Comparison of ENCODE assay signal across 8 mouse cellular contexts in genomic region chr13:43304700-43305099, GRCm38 (mm10). TPM values are rescaled to one million over a fixed set of nuclear protein-coding genes. Genes with fewer than 3 reads are reported as not detected.
DNase-seq lines count a peak whose midpoint lies in the region; ATAC-seq and TF ChIP-seq lines count a peak whose summit lies in the region.

No protein-coding gene starts in this region.

- no peak for TF ChIP-seq POLR2A in olfactory bulb, adult 2 months (IDR thresholded peaks at IDR 0.05; ENCODE audit: insufficient read depth, low read depth, low read length)

- 0 out of 2 replicates have a peak overlapping the region, but pooled peaks have one; percentile 3 for H3K27ac ChIP-seq in neural tube, embryonic 11.5 days (ENCODE audit: low read depth, low read length)
- H3K27ac ChIP-seq in intestine, postnatal 0 days (ENCODE audit: low read depth, low read length) = no peak overlapping the region
- no peak overlapping the region; the same call in 1 of the 2 replicates for H3K27ac ChIP-seq in liver, postnatal 0 days (ENCODE audit: low read depth)
- peak overlapping the region; percentile 54 for H3K27ac ChIP-seq in olfactory bulb, adult 2 months (ENCODE audit: insufficient read depth, low read depth, low read length)

- peak; percentile 24; the same call in 1 of the 2 replicates for ATAC-seq in neural tube, embryonic 11.5 days (ENCODE audit: insufficient read depth, low FRiP score, low TSS enrichment)
- ATAC-seq in intestine, postnatal 0 days = no peak
- no peak for ATAC-seq in liver, postnatal 0 days

- TF ChIP-seq CTCF in intestine, postnatal 0 days (IDR thresholded peaks at IDR 0.05; ENCODE audit: low read depth) = no peak
- TF ChIP-seq CTCF in liver, postnatal 0 days (IDR thresholded peaks at IDR 0.05; ENCODE audit: low read depth) = 0 out of 2 replicates have a peak, but pooled peaks have one; percentile 1
- no peak for TF ChIP-seq CTCF in olfactory bulb, adult 2 months (IDR thresholded peaks at IDR 0.05; ENCODE audit: insufficient read depth, low read depth, low read length)

- peaks cover 20% of the 10 kb centered on the region for H3K27me3 ChIP-seq in neural tube, embryonic 11.5 days (ENCODE audit: control insufficient read depth, insufficient read depth, low read length)
- peaks cover 6% of the 10 kb centered on the region for H3K27me3 ChIP-seq in intestine, postnatal 0 days (replicated peaks; ENCODE audit: control insufficient read depth, insufficient read depth, low read length)
- H3K27me3 ChIP-seq in liver, postnatal 0 days (ENCODE audit: insufficient read depth, low read length) = peaks cover 5% of the 10 kb centered on the region

- H3K9me3 ChIP-seq in neural tube, embryonic 11.5 days (ENCODE audit: control insufficient read depth, low read length) = no peaks in the 10 kb centered on the region
- H3K9me3 ChIP-seq in intestine, postnatal 0 days (ENCODE audit: control insufficient read depth) = no peaks in the 10 kb centered on the region
- peaks cover 4% of the 10 kb centered on the region for H3K9me3 ChIP-seq in liver, postnatal 0 days (ENCODE audit: low read length)

- peak overlapping the region; percentile 70 for H3K9ac ChIP-seq in neural tube, embryonic 11.5 days (ENCODE audit: low read length)
- no peak overlapping the region for H3K9ac ChIP-seq in intestine, postnatal 0 days (ENCODE audit: low read depth, low read length)
- no peak overlapping the region; the same call in 1 of the 2 replicates for H3K9ac ChIP-seq in liver, postnatal 0 days (replicated peaks)

- H3K4me2 ChIP-seq in neural tube, embryonic 11.5 days (ENCODE audit: low read depth) = peak overlapping the region; percentile 99
- H3K4me2 ChIP-seq in intestine, postnatal 0 days (replicated peaks; ENCODE audit: low read depth) = peak overlapping the region; percentile 96
- peak overlapping the region; percentile 99 for H3K4me2 ChIP-seq in liver, postnatal 0 days (ENCODE audit: low read depth, low read length)

- H3K36me3 ChIP-seq in neural tube, embryonic 11.5 days (ENCODE audit: control insufficient read depth, insufficient read depth, low read length) = no peaks in the 10 kb centered on the region
- H3K36me3 ChIP-seq in intestine, postnatal 0 days (ENCODE audit: control insufficient read depth, insufficient read depth) = no peaks in the 10 kb centered on the region
- no peaks in the 10 kb centered on the region for H3K36me3 ChIP-seq in liver, postnatal 0 days (replicated peaks; ENCODE audit: insufficient read depth, low read length)

- H3K4me3 ChIP-seq in neural tube, embryonic 11.5 days (ENCODE audit: low read depth, low read length) = peak overlapping the region; percentile 66
- peak overlapping the region; percentile 42 for H3K4me3 ChIP-seq in intestine, postnatal 0 days (ENCODE audit: low read depth, low read length)
- peak overlapping the region; percentile 76 for H3K4me3 ChIP-seq in liver, postnatal 0 days (ENCODE audit: low read depth, low read length)
- peak overlapping the region; percentile 58 for H3K4me3 ChIP-seq in olfactory bulb, adult 2 months (ENCODE audit: insufficient read depth, low read depth, low read length)

- no peak for TF ChIP-seq EP300 in liver, postnatal 0 days (IDR thresholded peaks at IDR 0.05; ENCODE audit: low read depth)

- DNase-seq in neural tube, embryonic 11.5 days (ENCODE audit: low spot score) = peak; percentile 17
- no peak for DNase-seq in neural tube, embryonic 10.5 days (ENCODE audit: extremely low spot score, low spot score)
- peak; percentile 69 to 76 for DNase-seq in cerebellum, adult 18-20 months
- DNase-seq in gastrocnemius, adult 8-10 months (ENCODE audit: low spot score in 2 of 2) = peak; percentile 25 to 27
- peak; percentile 38 for DNase-seq in liver, postnatal 0 days
- DNase-seq in embryo, embryonic 10 days (ENCODE audit: low spot score) = no peak

- WGBS in neural tube, embryonic 11.5 days = 25% methylated on average over 11 of the region's 11 CpGs
- 25% methylated on average over 11 of the region's 11 CpGs for WGBS in intestine, postnatal 0 days
- 29% methylated on average over 11 of the region's 11 CpGs for WGBS in liver, postnatal 0 days (ENCODE audit: insufficient replicate concordance)
- 23% methylated on average over 11 of the region's 11 CpGs for WGBS in olfactory bulb, adult 2 months

- H3K4me1 ChIP-seq in neural tube, embryonic 11.5 days (ENCODE audit: control insufficient read depth, insufficient read depth, low read length) = peaks cover 10% of the 10 kb centered on the region
- peaks cover 3% of the 10 kb centered on the region; the same call in 1 of the 2 replicates for H3K4me1 ChIP-seq in intestine, postnatal 0 days (replicated peaks; ENCODE audit: control insufficient read depth, insufficient read depth, low read length)
- peaks cover 42% of the 10 kb centered on the region for H3K4me1 ChIP-seq in liver, postnatal 0 days (ENCODE audit: insufficient read depth)
- peaks cover 18% of the 10 kb centered on the region for H3K4me1 ChIP-seq in olfactory bulb, adult 2 months (ENCODE audit: control insufficient read depth, insufficient read depth, low read length)

RNA-seq across cellular contexts. Expression of gene Gfod1, which starts 0.7 kb away (rescaled TPM):
- polyA plus RNA-seq in neural tube, embryonic 11.5 days (2014; fragmentation: Nextera tagmentation; extraction: Ambion mirVana) = 0.66 and 0.78 TPM in 2 replicates
- 1 to 10 TPM; 3.6 to 4.9 (median 4.3) TPM for total RNA-seq in gastrocnemius, adult 8-10 months (2022)
- polyA plus RNA-seq in intestine, postnatal 0 days (2015; fragmentation: Nextera tagmentation; extraction: Ambion mirVana) = 0.43 and 0.50 TPM in 2 replicates
- polyA plus RNA-seq in liver, postnatal 0 days (2015; fragmentation: Nextera tagmentation; extraction: Ambion mirVana) = 0.58 and 0.81 TPM in 2 replicates
- polyA plus RNA-seq in olfactory bulb, adult 2 months (2012; ENCODE audit: insufficient read depth, insufficient read length, low replicate concordance, missing spikeins) = not detected in 2 replicates

Comparison
In these comparisons a context has a peak if more than half of its experiments do, and no peak if none do; other contexts are left out.
1. DNase-seq: peak in neural tube, embryonic 11.5 days (single experiment), cerebellum, adult 18-20 months (2 of 2), gastrocnemius, adult 8-10 months (2 of 2) and liver, postnatal 0 days (single experiment); none in neural tube, embryonic 10.5 days (single experiment) and embryo, embryonic 10 days (single experiment).
2. H3K27ac ChIP-seq: peak in neural tube, embryonic 11.5 days (single experiment) and olfactory bulb, adult 2 months (single experiment); none in intestine, postnatal 0 days (single experiment) and liver, postnatal 0 days (single experiment).
3. Peak in every context shown above with its lines, with median percentiles within 50 percentile points of each other: H3K4me2 ChIP-seq and H3K4me3 ChIP-seq.